Mouse (Mus musculus) MEL (cell line): ENCODE measurements around the gene Drg2. TPM values are rescaled to one million over a fixed set of nuclear protein-coding genes. Genes with fewer than 3 reads are reported as not detected.
A peak's percentile ranks its signal among the peaks of the same experiment; 100 is the strongest.

ENCODE experiments used
- DNase-seq: peaks from one replicate; pipeline ENCODE4 v3.0.0; 2011; ENCODE audit warnings: low read depth, low spot score
- H3K27ac ChIP-seq: 2 replicates; pipeline ENCODE4 v1.5.1; 2012; ENCODE audit warnings: low read depth, mild to moderate bottlenecking, control low read depth, low read length, moderate library complexity; ENCODE audit not compliant: control insufficient read depth
- H3K27me3 ChIP-seq, 2 experiments: fragments of 150-350 bp in 1 of 2; sonication (generic) in 1 of 2; 2 replicates each; pipeline ENCODE4 v1.6.1; 2012; ENCODE audit warnings: low read length in 2 of 2, mild to moderate bottlenecking in 2 of 2, improper control_type of control experiment in 1 of 2, moderate library complexity in 1 of 2; ENCODE audit not compliant: insufficient read depth in 2 of 2, control insufficient read depth in 1 of 2
- H3K36me3 ChIP-seq, 2 experiments: 2 replicates each; pipeline ENCODE4 v1.6.1; 2012 to 2014; ENCODE audit warnings: low read length in 2 of 2, improper control_type of control experiment in 1 of 2, inconsistent platforms in 1 of 2, mild to moderate bottlenecking in 1 of 2; ENCODE audit not compliant: insufficient read depth in 2 of 2, control insufficient read depth in 1 of 2
- H3K4me1 ChIP-seq, 2 experiments: fragments of 150-350 bp in 1 of 2; sonication (generic) in 1 of 2; 2 replicates each; pipeline ENCODE4 v1.6.1; 2012; ENCODE audit warnings: low read length in 2 of 2, improper control_type of control experiment in 1 of 2, mild to moderate bottlenecking in 1 of 2; ENCODE audit not compliant: insufficient read depth in 2 of 2, control insufficient read depth in 1 of 2
- H3K4me3 ChIP-seq, 2 experiments: fragments of 150-350 bp in 1 of 2; sonication (generic) in 1 of 2; 2 replicates each; pipeline ENCODE4 v1.5.1; 2012; ENCODE audit warnings: low read depth in 2 of 2, low read length in 2 of 2, mild to moderate bottlenecking in 2 of 2, moderate library complexity in 2 of 2, control low read depth in 1 of 2, improper control_type of control experiment in 1 of 2; ENCODE audit not compliant: control insufficient read depth in 1 of 2, insufficient read depth in 1 of 2
- H3K79me2 ChIP-seq: 2 replicates; pipeline ENCODE4 v1.6.1; 2012; ENCODE audit warnings: mild to moderate bottlenecking, low read length, moderate library complexity; ENCODE audit not compliant: control insufficient read depth, poor library complexity, insufficient read depth
- H3K9ac ChIP-seq: 2 replicates; pipeline ENCODE4 v1.6.1; 2012; ENCODE audit warnings: low read depth, mild to moderate bottlenecking, control low read depth, low read length, moderate library complexity; ENCODE audit not compliant: control insufficient read depth, poor library complexity, severe bottlenecking
- H3K9me3 ChIP-seq: fragments of 150-350 bp; sonication (generic); replicated peaks from 2 replicates; pipeline ENCODE4 v1.6.1; 2012; ENCODE audit warnings: mild to moderate bottlenecking, low read length, improper control_type of control experiment, moderate library complexity; ENCODE audit not compliant: insufficient read depth
- BHLHE40 ChIP-seq: IDR thresholded peaks from 2 replicates; pipeline ENCODE4 v1.6.1; 2012; ENCODE audit warnings: low read depth, mild to moderate bottlenecking, inconsistent platforms, low read length, improper control_type of control experiment, borderline replicate concordance
- CHD1 ChIP-seq: IDR thresholded peaks from 2 replicates; pipeline ENCODE4 v1.6.1; 2012; ENCODE audit warnings: low read depth, mild to moderate bottlenecking, inconsistent platforms, low read length, improper control_type of control experiment
- CHD2 ChIP-seq: IDR thresholded peaks from 2 replicates; pipeline ENCODE4 v1.6.1; 2011; ENCODE audit warnings: low read length, improper control_type of control experiment
- CTCF ChIP-seq, 3 experiments: IDR thresholded peaks in 2 of 3; conservative IDR thresholded peaks in 1 of 3; 2 replicates each; pipeline ENCODE4 v1.5.1; 2011 to 2012; ENCODE audit warnings: low read length in 3 of 3, low read depth in 2 of 3, mild to moderate bottlenecking in 2 of 3, improper control_type of control experiment in 1 of 3, inconsistent platforms in 1 of 3, mixed read lengths in 1 of 3, moderate library complexity in 1 of 3; ENCODE audit not compliant: control insufficient read depth in 1 of 3, insufficient read depth in 1 of 3, poor library complexity in 1 of 3, severe bottlenecking in 1 of 3
- E2F4 ChIP-seq: IDR thresholded peaks from 2 replicates; pipeline ENCODE4 v1.6.1; 2011; ENCODE audit warnings: low read depth, low read length, improper control_type of control experiment, borderline replicate concordance
- ELF1 ChIP-seq: IDR thresholded peaks from 2 replicates; pipeline ENCODE4 v1.6.1; 2014; ENCODE audit warnings: low read depth, mild to moderate bottlenecking, inconsistent platforms, low read length, improper control_type of control experiment, moderate library complexity
- EP300 ChIP-seq, 2 experiments: IDR thresholded peaks; 2 replicates each; pipeline ENCODE4 v1.6.1; 2011; ENCODE audit warnings: improper control_type of control experiment in 2 of 2, low read length in 2 of 2, low read depth in 1 of 2, mild to moderate bottlenecking in 1 of 2
- ETS1 ChIP-seq: IDR thresholded peaks from 2 replicates; pipeline ENCODE4 v1.6.1; 2012; ENCODE audit warnings: low read depth, mild to moderate bottlenecking, inconsistent platforms, low read length, improper control_type of control experiment, moderate library complexity
- GABPA ChIP-seq: IDR thresholded peaks from 2 replicates; pipeline ENCODE4 v1.6.1; 2012; ENCODE audit warnings: low read depth, mild to moderate bottlenecking, inconsistent platforms, low read length, improper control_type of control experiment, moderate library complexity
- GATA1 ChIP-seq: IDR thresholded peaks from 2 replicates; pipeline ENCODE4 v1.6.1; 2011; ENCODE audit warnings: low read depth, low read length, improper control_type of control experiment
- HCFC1 ChIP-seq: IDR thresholded peaks from 2 replicates; pipeline ENCODE4 v1.6.1; 2012; ENCODE audit warnings: low read depth, mild to moderate bottlenecking, inconsistent platforms, low read length, improper control_type of control experiment, moderate library complexity
- JUND ChIP-seq: IDR thresholded peaks from 2 replicates; pipeline ENCODE4 v1.6.1; 2011; ENCODE audit warnings: low read depth, mild to moderate bottlenecking, improper control_type of control experiment, low read length
- KAT2A ChIP-seq: conservative IDR thresholded peaks from 2 replicates; pipeline ENCODE4 v1.6.1; 2012; ENCODE audit warnings: low read depth, low read length, improper control_type of control experiment, inconsistent platforms
- MAX ChIP-seq: IDR thresholded peaks from 2 replicates; pipeline ENCODE4 v1.6.1; 2011; ENCODE audit warnings: low read length, improper control_type of control experiment
- MAZ ChIP-seq: IDR thresholded peaks from 2 replicates; pipeline ENCODE4 v1.6.1; 2012; ENCODE audit warnings: low read depth, mild to moderate bottlenecking, inconsistent platforms, low read length, improper control_type of control experiment
- MXI1 ChIP-seq: IDR thresholded peaks from 2 replicates; pipeline ENCODE4 v1.6.1; 2011; ENCODE audit warnings: mild to moderate bottlenecking, low read depth, low read length, improper control_type of control experiment
- MYB ChIP-seq: IDR thresholded peaks from 2 replicates; pipeline ENCODE4 v1.6.1; 2011; ENCODE audit warnings: mild to moderate bottlenecking, low read depth, low read length, improper control_type of control experiment
- MYC ChIP-seq: IDR thresholded peaks from 2 replicates; pipeline ENCODE4 v1.6.1; 2011; ENCODE audit warnings: low read depth, mild to moderate bottlenecking, low read length, improper control_type of control experiment, moderate library complexity
- NELFE ChIP-seq: IDR thresholded peaks from 2 replicates; pipeline ENCODE4 v1.6.1; 2011; ENCODE audit warnings: low read depth, low read length, improper control_type of control experiment
- POLR2A ChIP-seq, 2 experiments: IDR thresholded peaks; 2 replicates each; pipeline ENCODE4 v1.6.1; 2011 to 2012; ENCODE audit warnings: low read length in 2 of 2, mild to moderate bottlenecking in 2 of 2, control low read depth in 1 of 2, improper control_type of control experiment in 1 of 2, low read depth in 1 of 2, moderate library complexity in 1 of 2; ENCODE audit not compliant: control insufficient read depth in 1 of 2, insufficient read depth in 1 of 2, poor library complexity in 1 of 2
- POLR2AphosphoS2 ChIP-seq: IDR thresholded peaks from 2 replicates; pipeline ENCODE4 v1.6.1; 2011; ENCODE audit warnings: low read length, improper control_type of control experiment
- POLR2AphosphoS5 ChIP-seq: IDR thresholded peaks from 2 replicates; pipeline ENCODE4 v1.6.1; 2012; ENCODE audit warnings: low read depth, borderline replicate concordance, mild to moderate bottlenecking, inconsistent platforms, low read length, moderate library complexity, mixed read lengths
- RAD21 ChIP-seq: IDR thresholded peaks from 2 replicates; pipeline ENCODE4 v1.6.1; 2011; ENCODE audit warnings: mild to moderate bottlenecking, low read depth, low read length, improper control_type of control experiment
- RCOR1 ChIP-seq: IDR thresholded peaks from 2 replicates; pipeline ENCODE4 v1.6.1; 2012; ENCODE audit warnings: low read depth, mild to moderate bottlenecking, inconsistent platforms, low read length, improper control_type of control experiment
- SIN3A ChIP-seq: IDR thresholded peaks from 2 replicates; pipeline ENCODE4 v1.6.1; 2012; ENCODE audit warnings: low read length, improper control_type of control experiment, inconsistent platforms
- TAL1 ChIP-seq: IDR thresholded peaks from 2 replicates; pipeline ENCODE4 v1.6.1; 2012; ENCODE audit warnings: mild to moderate bottlenecking, inconsistent platforms, low read length, moderate library complexity, mixed read lengths
- TBP ChIP-seq: IDR thresholded peaks from 2 replicates; pipeline ENCODE4 v1.8.0; 2011; ENCODE audit warnings: low read depth, low read length, improper control_type of control experiment
- TCF12 ChIP-seq: IDR thresholded peaks from 2 replicates; pipeline ENCODE4 v1.6.1; 2014; ENCODE audit warnings: low read depth, mild to moderate bottlenecking, inconsistent platforms, low read length, improper control_type of control experiment, moderate library complexity
- UBTF ChIP-seq: IDR thresholded peaks from 2 replicates; pipeline ENCODE4 v1.6.1; 2012; ENCODE audit warnings: low read depth, mild to moderate bottlenecking, inconsistent platforms, low read length, improper control_type of control experiment, moderate library complexity, borderline replicate concordance; ENCODE audit not compliant: insufficient read depth
- USF1 ChIP-seq: IDR thresholded peaks from 2 replicates; pipeline ENCODE4 v1.6.1; 2014; ENCODE audit warnings: low read depth, mild to moderate bottlenecking, inconsistent platforms, low read length, improper control_type of control experiment, moderate library complexity
- USF2 ChIP-seq, 2 experiments: IDR thresholded peaks; 2 replicates each; pipeline ENCODE4 v1.6.1; 2011 to 2012; ENCODE audit warnings: improper control_type of control experiment in 2 of 2, low read length in 2 of 2, borderline replicate concordance in 1 of 2, inconsistent platforms in 1 of 2, low read depth in 1 of 2, mild to moderate bottlenecking in 1 of 2; ENCODE audit not compliant: insufficient read depth in 1 of 2
- ZMIZ1 ChIP-seq: IDR thresholded peaks from 2 replicates; pipeline ENCODE4 v1.6.1; 2012; ENCODE audit warnings: low read depth, mild to moderate bottlenecking, inconsistent platforms, low read length, improper control_type of control experiment, moderate library complexity
- ZNF384 ChIP-seq: IDR thresholded peaks from 2 replicates; pipeline ENCODE4 v1.6.1; 2012; ENCODE audit warnings: low read depth, mild to moderate bottlenecking, inconsistent platforms, low read length, improper control_type of control experiment
- polyA plus RNA-seq, 2 experiments: library from polyadenylated mRNA; stranded (reverse) in 1 of 2; unstranded in 1 of 2; fragments of >175 nt in 1 of 2; fragments of >200 nt in 1 of 2; gene quantifications; 2 replicates each; pipeline versions ENCODE4 v1.2.1 to v1.2.4; 2012; ENCODE audit warnings: low replicate concordance in 2 of 2, low read depth in 1 of 2; ENCODE audit not compliant: insufficient read length in 2 of 2, insufficient read depth in 1 of 2, missing spikeins in 1 of 2
- total RNA-seq: library from RNA; depleted of rRNA; stranded (reverse); fragments of 300-350 nt; gene quantifications from 2 replicates; pipeline ENCODE4 v1.2.3, GENCODE M21; 2012; rRNA removed

The Drg2 gene
- total RNA-seq (133 and 140 TPM in 2 replicates), polyA plus RNA-seq (100 to 1,000 TPM; 121 to 214 TPM)

DNA sequence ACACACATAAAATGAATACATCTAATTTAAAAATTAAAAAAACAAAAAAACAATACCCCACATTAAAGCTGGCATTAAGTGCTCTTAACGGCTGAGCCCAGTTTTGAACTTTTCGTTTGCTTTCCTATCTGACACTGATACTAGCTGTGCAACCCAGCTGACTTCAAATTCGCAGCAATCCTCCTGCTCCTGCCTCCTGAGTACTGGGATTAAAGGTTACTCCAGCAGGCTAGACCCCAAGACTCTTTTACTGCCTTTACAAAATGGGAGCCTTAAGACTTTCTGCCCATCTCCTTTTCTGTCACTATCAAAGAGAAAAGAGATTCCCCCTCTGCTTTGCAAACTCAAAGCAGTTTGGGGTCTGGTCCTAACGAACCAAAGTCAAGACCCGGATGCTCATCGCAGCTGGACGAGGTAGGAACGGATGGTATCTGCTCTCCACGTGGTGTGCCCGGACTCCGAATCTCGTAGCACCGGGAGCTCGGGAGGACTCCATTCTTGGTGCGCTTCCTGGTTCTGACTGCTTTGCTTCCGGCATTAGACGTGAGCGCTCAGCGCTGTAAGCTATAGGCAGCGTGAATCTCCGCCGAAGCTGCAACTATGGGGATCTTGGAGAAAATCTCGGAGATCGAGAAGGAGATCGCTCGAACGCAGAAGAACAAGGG lies at the start of gene Drg2:
Drg2 (plus strand) TSS at position 512 of the 665 bp plus-strand sequence.
- H3K36me3 ChIP-seq = peaks cover 3 to 10% of the 10 kb centered on the region in 2 experiments; a peak in 2 of 4 replicates
- DNase-seq = peak; percentile 99
- TF ChIP-seq TBP (peak; percentile 97), ZNF384 (peak; percentile 58), ETS1 (peak; percentile 73), E2F4 (no peak; the same call in 1 of the 2 replicates), HCFC1 (peak; percentile 97), USF2 (IDR thresholded peaks at IDR 0.05; ENCODE audit: borderline replicate concordance in 1 of 2, insufficient read depth in 1 of 2, low read depth in 1 of 2, low read length in 2 of 2) (no peak), JUND (no peak), KAT2A (peak; percentile 74), RCOR1 (peak; percentile 57), UBTF (peak; percentile 64; the same call in 1 of the 2 replicates), ZMIZ1 (peak; percentile 97), CHD1 (0 out of 2 replicates have a peak, but pooled peaks have one; percentile 17), GATA1 (peak; percentile 27; the same call in 1 of the 2 replicates), BHLHE40 (no peak; the same call in 1 of the 2 replicates), MYC (peak; percentile 97), POLR2AphosphoS2 (peak; percentile 98), ELF1 (peak; percentile 89), TAL1 (no peak), MAX (peak; percentile 96), NELFE (peak; percentile 99), RAD21 (no peak), POLR2A (IDR thresholded peaks at IDR 0.05; ENCODE audit: control insufficient read depth in 1 of 2, insufficient read depth in 1 of 2, low read depth in 1 of 2, low read length in 2 of 2, poor library complexity in 1 of 2) (peak; percentile 77 to 99), CTCF (IDR thresholded peaks at IDR 0.05 in 2 of 3, conservative IDR thresholded peaks at IDR 0.05 in 1 of 3; ENCODE audit: control insufficient read depth in 1 of 3, insufficient read depth in 1 of 3, low read depth in 2 of 3, low read length in 3 of 3, poor library complexity in 1 of 3, severe bottlenecking in 1 of 3) (peak in 1 of 3 experiments; percentile 24; a peak in 1 of 6 replicates), MYB (no peak), MXI1 (peak; percentile 97), POLR2AphosphoS5 (no peak), USF1 (peak; percentile 78), TCF12 (peak; percentile 89), MAZ (no peak; the same call in none of the 2 replicates), SIN3A (peak; percentile 97), EP300 (IDR thresholded peaks at IDR 0.05; ENCODE audit: low read depth in 1 of 2, low read length in 2 of 2) (no peak; a peak in 1 of 4 replicates), CHD2 (no peak; the same call in 1 of the 2 replicates), GABPA (no peak)
- TF ChIP-seq, all 39 proteins: peak for 21
- Histone ChIP-seq H3K27ac (peak within 1 kb of the TSS; percentile 73), H3K27me3 (no peaks in the 10 kb centered on the region), H3K9me3 (no peaks in the 10 kb centered on the region), H3K4me3 (peak within 1 kb of the TSS; percentile 71 to 90), H3K9ac (peak within 1 kb of the TSS; percentile 87), H3K79me2 (peaks cover 16% of the 10 kb centered on the region), H3K4me1 (peaks cover 0 to 12% of the 10 kb centered on the region in 2 experiments; a peak in 3 of 4 replicates)
